Mouse (Mus musculus) embryonic stem cell, embryonic (primary cell): ENCODE measurements around the gene Atad2b.
"Not testable (repeated sequence)": the region's sequence is repeated elsewhere in the genome, so short reads cannot be mapped to it uniquely, and the experiment has no call there.

ENCODE experiments used
- CTCF ChIA-PET, 4 experiments: fragments of 300-600 bp in 2 of 4; fragments of 350-600 bp in 2 of 4; sonication (Branson Sonifier 250); formaldehyde crosslinking; loops; one replicate each; lab custom pipeline; 2022; ENCODE audit warnings: inconsistent platforms in 2 of 4; lab: Charles Lee
- POLR2A ChIA-PET, 4 experiments: fragments of 300-600 bp in 2 of 4; fragments of 350-600 bp in 2 of 4; sonication (Branson Sonifier 250); formaldehyde crosslinking; loops; one replicate each; lab custom pipeline; 2022; ENCODE audit warnings: antibody characterized with exemption in 4 of 4, inconsistent platforms in 1 of 4; lab: Charles Lee

Atad2b gene

GRCm38 (mm10) chr12:4889251-4889650 lies 27.9 kb upstream of the Atad2b start:
- ChIA-PET CTCF (interaction anchor here in 3 of 4 experiments (0.6 to 1.0 kb wide), 3 partner anchors 18 to 123 kb away, joined by 4 to 5 read pairs (median 5); partner anchors contain the start of gene Atad2b (in 1 of the 3)), POLR2A (interaction anchor here (0.5 to 21.5 kb wide), 13 partner anchors 4 to 37 kb away, joined by 3 to 357 read pairs (median 6); partner anchors contain the start of genes Atad2b (in 2 of the 4), Mfsd2b (in 1 of the 4) and Ubxn2a (in 1 of the 4))

DNA sequence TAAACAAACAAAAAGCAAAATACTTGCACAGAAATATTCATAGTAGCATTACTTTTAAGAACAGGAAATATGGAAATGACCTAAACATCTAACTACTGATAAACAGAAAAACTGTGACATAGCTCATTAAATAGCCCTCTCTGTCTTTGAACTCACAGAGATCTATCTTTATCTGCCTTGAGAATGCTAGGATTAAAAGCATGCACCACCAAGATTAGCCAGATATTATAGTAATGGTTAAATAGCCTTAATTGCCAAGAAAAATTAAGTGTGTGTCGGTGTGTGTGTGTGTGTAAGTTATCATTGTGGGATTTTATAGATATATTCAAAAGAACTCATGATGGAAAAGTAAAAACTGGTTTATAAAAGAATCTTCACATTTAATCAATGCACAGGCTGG lies 27.3 kb upstream of the Atad2b start:
- ChIA-PET CTCF (interaction anchor here in 1 of 4 experiments (1.0 kb wide), 1 partner anchor 27 kb away, joined by 4 read pairs; the partner anchor contains the start of gene Atad2b), POLR2A (interaction anchor here in 2 of 4 experiments (0.6 to 21.5 kb wide), 8 partner anchors 4 to 37 kb away, joined by 3 to 357 read pairs (median 15); partner anchors contain the start of genes Atad2b (in 2 of the 2), Mfsd2b (in 1 of the 2) and Ubxn2a (in 1 of the 2))

- POLR2A ChIA-PET = interaction anchor here (0.5 to 21.5 kb wide), 38 partner anchors 7 to 1028 kb away, joined by 3 to 445 read pairs (median 5); partner anchors contain the start of genes Atad2b (in 3 of the 4), Mfsd2b (in 3 of the 4), Ubxn2a (in 2 of the 4) and Fam228b (in 1 of the 4)
Observed at GRCm38 (mm10) chr12:4898024-4898423, 19.1 kb upstream of the Atad2b start.

GRCm38 (mm10) chr12:4905946-4906345 lies 11.2 kb upstream of the Atad2b start:
- ChIA-PET CTCF (interaction anchor here (0.6 to 2.8 kb wide), 14 partner anchors 9 to 1526 kb away, joined by 3 to 22 read pairs (median 4); partner anchors contain the start of genes Atad2b (in 3 of the 4) and Mfsd2b (in 1 of the 4)), POLR2A (interaction anchor here (0.5 to 21.5 kb wide), 32 partner anchors 9 to 1032 kb away, joined by 3 to 445 read pairs (median 5); partner anchors contain the start of genes Atad2b (in 4 of the 4), Mfsd2b (in 4 of the 4), Fam228b (in 1 of the 4) and Pfn4 (in 1 of the 4))

More at GRCm38 (mm10) chr12:4898024-4898423, 19.1 kb upstream of the Atad2b start:
- CTCF ChIA-PET = interaction anchor here (0.6 to 2.2 kb wide), 7 partner anchors 19 to 183 kb away, joined by 3 to 6 read pairs (median 3); partner anchors contain the start of gene Atad2b (in 2 of the 4)

- POLR2A ChIA-PET = interaction anchor here (0.6 to 21.5 kb wide), 21 partner anchors 9 to 318 kb away, joined by 3 to 445 read pairs (median 7); partner anchors contain the start of genes Atad2b (in 3 of the 4) and Mfsd2b (in 3 of the 4)
- CTCF ChIA-PET = interaction anchor here (0.7 to 2.8 kb wide), 8 partner anchors 9 to 33 kb away, joined by 3 to 22 read pairs (median 5); partner anchors contain the start of genes Atad2b (in 2 of the 4) and Mfsd2b (in 1 of the 4)
Observed at GRCm38 (mm10) chr12:4906476-4906875, 10.7 kb upstream of the Atad2b start.

GRCm38 (mm10) chr12:4906951-4907906 lies 9.9 kb upstream of the Atad2b start, which contains the start of gene Ubxn2a:
TSS of gene Ubxn2a (minus strand) at chr12:4907705.
- POLR2A ChIA-PET = interaction anchor here (0.7 to 21.5 kb wide), 20 partner anchors 8 to 549 kb away, joined by 3 to 445 read pairs (median 10); partner anchors contain the start of genes Atad2b (in 4 of the 4) and Mfsd2b (in 1 of the 4)
- CTCF ChIA-PET = interaction anchor here (0.7 to 2.8 kb wide), 4 partner anchors 10 to 18 kb away, joined by 3 to 22 read pairs (median 5); partner anchors contain the start of gene Atad2b (in 3 of the 4)

- ChIA-PET CTCF (interaction anchor here in 3 of 4 experiments (0.7 to 1.7 kb wide), 3 partner anchors 9 to 10 kb away, joined by 3 to 6 read pairs (median 4); partner anchors contain the start of gene Atad2b (in 3 of the 3)), POLR2A (interaction anchor here (0.6 to 21.5 kb wide), 19 partner anchors 8 to 551 kb away, joined by 3 to 445 read pairs (median 7); partner anchors contain the start of genes Atad2b (in 4 of the 4), Mfsd2b (in 2 of the 4) and Klhl29 (in 1 of the 4))
Observed at GRCm38 (mm10) chr12:4908391-4908790, 8.8 kb upstream of the Atad2b start.

DNA sequence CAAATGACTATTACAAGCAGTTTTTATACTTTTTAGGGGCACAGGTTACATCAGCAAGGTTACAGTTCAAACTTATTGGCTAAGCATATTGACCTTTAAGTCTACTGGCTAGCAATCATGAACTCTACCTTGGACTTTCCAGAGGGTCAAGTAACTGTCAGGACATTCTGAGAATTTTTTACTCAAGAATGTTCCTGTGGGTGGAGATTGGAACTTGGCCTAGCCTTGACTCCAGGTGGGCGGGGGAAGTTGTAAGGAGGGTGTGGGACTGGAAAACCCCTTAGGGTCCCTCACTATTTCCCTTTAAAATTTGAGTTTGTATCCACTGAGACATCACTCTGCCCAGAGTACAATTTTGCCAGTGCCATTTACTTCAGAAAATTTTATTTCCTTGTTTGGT lies 6.7 kb upstream of the Atad2b start:
- CTCF ChIA-PET = not testable (repeated sequence)
- POLR2A ChIA-PET = interaction anchor here in 1 of 4 experiments (10.8 kb wide), 1 partner anchor 10 kb away, joined by 445 read pairs; the partner anchor contains the start of gene Ubxn2a

GRCm38 (mm10) chr12:4911716-4912115 lies 5.4 kb upstream of the Atad2b start:
- POLR2A ChIA-PET = interaction anchor here in 3 of 4 experiments (0.6 to 12.4 kb wide), 15 partner anchors 9 to 927 kb away, joined by 3 to 445 read pairs (median 4); partner anchors contain the start of genes Mfsd2b (in 2 of the 3) and Ubxn2a (in 1 of the 3)
- CTCF ChIA-PET = interaction anchor here in 1 of 4 experiments (0.6 to 0.7 kb wide), 2 partner anchors 37 to 464 kb away, joined by 4 to 5 read pairs; partner anchors contain the start of genes Klhl29 and Mfsd2b

DNA sequence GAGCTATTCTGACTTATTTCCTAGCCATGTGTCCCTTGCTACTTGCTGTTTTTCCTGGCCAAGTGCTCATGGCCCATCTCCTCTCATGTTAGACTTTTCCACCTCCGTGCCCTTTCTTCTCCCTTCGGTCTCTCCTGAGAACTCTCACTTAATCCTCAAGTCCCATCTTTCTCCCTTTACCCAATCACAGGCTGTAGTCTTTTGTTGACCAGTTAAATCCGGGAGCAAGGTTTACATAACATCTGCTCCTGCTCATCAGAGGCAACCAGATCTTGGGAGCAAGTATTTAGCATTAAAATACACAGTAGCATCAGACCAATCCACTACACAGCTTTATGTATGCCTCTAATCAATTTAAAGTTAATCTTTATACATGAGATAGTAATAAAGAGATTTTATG lies 2.7 kb upstream of the Atad2b start:
- ChIA-PET CTCF (interaction anchor here in 3 of 4 experiments (0.6 to 1.2 kb wide), 5 partner anchors 9 to 522 kb away, joined by 3 to 5 read pairs (median 3); no protein-coding TSS in a partner anchor), POLR2A (interaction anchor here (0.7 to 12.4 kb wide), 32 partner anchors 8 to 1144 kb away, joined by 3 to 445 read pairs (median 5); partner anchors contain the start of genes Mfsd2b (in 3 of the 4), Cenpo (in 1 of the 4), Ptrhd1 (in 1 of the 4) and Sf3b6 (in 1 of the 4))

- ChIA-PET POLR2A (interaction anchor here (0.6 to 12.4 kb wide), 39 partner anchors 9 to 681 kb away, joined by 3 to 445 read pairs (median 5); partner anchors contain the start of genes Mfsd2b (in 3 of the 4), Sf3b6 (in 3 of the 4), Cenpo (in 1 of the 4) and Ptrhd1 (in 1 of the 4)), CTCF (interaction anchor here in 2 of 4 experiments (0.7 to 1.2 kb wide), 5 partner anchors 9 to 523 kb away, joined by 3 to 5 read pairs (median 3); no protein-coding TSS in a partner anchor)
Observed at GRCm38 (mm10) chr12:4914944-4915343, 2.2 kb upstream of the Atad2b start.

- ChIA-PET POLR2A (interaction anchor here (0.5 to 12.4 kb wide), 75 partner anchors 8 to 684 kb away, joined by 3 to 445 read pairs (median 5); partner anchors contain the start of genes Mfsd2b (in 4 of the 4), Sf3b6 (in 3 of the 4), Fam228b (in 2 of the 4) and Ubxn2a (in 2 of the 4)), CTCF (interaction anchor here (0.6 to 2.9 kb wide), 42 partner anchors 8 to 149 kb away, joined by 3 to 22 read pairs (median 4); partner anchors contain the start of genes Mfsd2b (in 3 of the 4), Fam228b (in 1 of the 4), Pfn4 (in 1 of the 4) and Sf3b6 (in 1 of the 4))
Observed at GRCm38 (mm10) chr12:4917805-4918591, 845 bp downstream of the Atad2b start.

- CTCF ChIA-PET = interaction anchor here in 3 of 4 experiments (0.8 to 4.9 kb wide), 3 partner anchors 10 kb away, joined by 3 to 20 read pairs (median 8); partner anchors contain the start of gene Atad2b (in 2 of the 3)
- POLR2A ChIA-PET = interaction anchor here in 3 of 4 experiments (0.6 to 6.0 kb wide), 16 partner anchors 9 to 1317 kb away, joined by 3 to 71 read pairs (median 4); partner anchors contain the start of gene Atad2b (in 3 of the 3)
Observed at GRCm38 (mm10) chr12:4928197-4928596, 11.0 kb downstream of the Atad2b start.

DNA sequence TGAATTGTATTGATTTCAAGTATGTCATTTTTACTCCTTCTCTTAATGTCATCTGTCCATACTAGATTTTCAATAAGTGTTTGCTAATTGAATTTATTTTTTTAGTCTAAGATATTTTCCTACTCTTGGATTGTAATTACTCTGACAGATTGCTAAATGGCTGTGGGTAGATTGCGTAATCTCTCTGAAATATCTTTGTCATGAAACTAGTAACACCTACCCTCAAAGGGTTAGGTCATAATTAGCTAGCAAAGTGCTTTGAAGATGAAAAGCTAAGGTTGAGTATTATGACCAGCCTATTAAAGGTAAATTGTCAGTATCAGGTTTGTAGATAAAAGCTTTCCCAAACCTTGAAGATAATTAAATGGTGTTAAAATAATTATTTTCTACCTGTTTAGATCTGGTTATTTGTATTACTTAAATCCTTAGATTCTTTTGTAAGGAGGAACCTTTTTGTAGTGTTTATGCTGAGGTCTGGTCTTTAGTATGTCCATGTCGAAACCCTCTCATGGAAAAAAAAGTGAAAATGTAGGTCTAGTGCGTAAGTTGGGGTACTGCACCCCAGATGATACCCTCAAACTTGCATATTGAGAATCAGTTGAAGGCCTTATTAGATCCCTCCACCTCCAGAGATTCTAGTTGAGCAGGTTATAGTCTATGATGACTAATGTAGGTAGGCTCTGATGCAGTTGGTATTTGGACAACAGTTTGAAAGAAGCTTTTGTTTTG lies 13.8 kb downstream of the Atad2b start:
- ChIA-PET CTCF (interaction anchor here in 1 of 4 experiments (0.6 kb wide), 1 partner anchor 1359 kb away, joined by 16 read pairs; no protein-coding TSS in a partner anchor), POLR2A (interaction anchor here in 2 of 4 experiments (0.9 to 6.0 kb wide), 7 partner anchors 12 to 110 kb away, joined by 3 to 71 read pairs (median 4); partner anchors contain the start of genes Atad2b (in 2 of the 2) and Mfsd2b (in 1 of the 2))
